Mouse (Mus musculus) megakaryocyte, embryonic 14.5 days (primary cell): Measurements from ENCODE around the gene P2rx4.

Source experiments
- FLI1 ChIP-seq: IDR thresholded peaks from 2 replicates; pipeline ENCODE4 v1.6.1; 2012; ENCODE audit warnings: low read length, inconsistent platforms, mixed read lengths
- GATA1 ChIP-seq: IDR thresholded peaks from 3 replicates; pipeline ENCODE4 v1.6.1; 2012; ENCODE audit warnings: mixed read lengths, low read length, inconsistent platforms, borderline replicate concordance

DNA sequence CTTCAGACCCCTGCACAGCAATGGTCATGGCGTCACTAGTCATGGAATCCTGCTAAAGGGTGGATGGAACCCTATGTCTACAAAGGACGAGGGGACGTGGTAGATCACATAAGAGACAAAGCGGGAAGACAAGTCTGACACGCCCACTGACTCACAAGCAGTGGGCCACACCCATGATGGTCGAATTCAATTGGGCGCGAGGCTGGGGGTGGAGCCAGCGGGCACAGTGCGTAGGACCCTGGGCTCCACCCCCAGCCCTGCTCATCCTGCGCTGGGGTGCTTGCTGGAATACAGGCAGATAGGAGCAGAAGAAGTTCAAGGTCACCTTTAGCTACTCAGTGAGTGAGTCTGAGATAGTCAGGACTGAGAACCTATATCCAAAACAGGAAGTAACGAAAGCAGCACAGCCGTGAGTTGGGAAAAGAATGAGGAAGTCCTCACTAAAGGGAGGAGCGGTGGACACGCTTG is 61.8 kb downstream of the P2rx4 start:
- TF ChIP-seq GATA1, result no peak
- TF ChIP-seq FLI1, result no peak
